Mouse (Mus musculus) neural tube, embryonic 10.5 days (tissue): ENCODE results near the gene Kdm1a.

Experiments
- DNase-seq: peaks from one replicate; pipeline ENCODE4 v3.0.0-alpha.2; 2017; ENCODE audit warnings: low spot score; ENCODE audit errors: extremely low spot score

Kdm1a gene

DNA sequence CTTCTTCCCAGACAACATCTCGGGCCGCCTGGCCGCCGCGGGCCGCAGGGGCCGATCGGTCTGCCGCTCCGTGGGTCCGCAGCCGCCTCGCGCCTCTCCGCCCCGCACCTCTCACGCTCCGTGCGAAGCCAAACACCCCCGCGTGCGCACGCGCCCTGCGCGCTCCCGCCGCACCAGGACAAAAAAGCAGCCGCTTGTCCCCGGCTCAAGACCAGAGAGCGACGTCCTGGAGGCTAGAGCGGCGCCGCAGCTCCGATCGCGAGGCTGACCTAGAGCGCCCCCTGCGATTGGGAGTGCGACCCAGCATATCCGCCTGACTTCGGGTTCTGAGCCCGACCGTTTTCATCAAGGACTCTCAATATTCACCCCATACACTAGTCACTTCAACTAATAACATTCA is at the start of gene Kdm1a:
Kdm1a (minus strand) TSS at position 156 of the 400 bp plus-strand sequence.
- peak; percentile 98 for DNase-seq

DNA sequence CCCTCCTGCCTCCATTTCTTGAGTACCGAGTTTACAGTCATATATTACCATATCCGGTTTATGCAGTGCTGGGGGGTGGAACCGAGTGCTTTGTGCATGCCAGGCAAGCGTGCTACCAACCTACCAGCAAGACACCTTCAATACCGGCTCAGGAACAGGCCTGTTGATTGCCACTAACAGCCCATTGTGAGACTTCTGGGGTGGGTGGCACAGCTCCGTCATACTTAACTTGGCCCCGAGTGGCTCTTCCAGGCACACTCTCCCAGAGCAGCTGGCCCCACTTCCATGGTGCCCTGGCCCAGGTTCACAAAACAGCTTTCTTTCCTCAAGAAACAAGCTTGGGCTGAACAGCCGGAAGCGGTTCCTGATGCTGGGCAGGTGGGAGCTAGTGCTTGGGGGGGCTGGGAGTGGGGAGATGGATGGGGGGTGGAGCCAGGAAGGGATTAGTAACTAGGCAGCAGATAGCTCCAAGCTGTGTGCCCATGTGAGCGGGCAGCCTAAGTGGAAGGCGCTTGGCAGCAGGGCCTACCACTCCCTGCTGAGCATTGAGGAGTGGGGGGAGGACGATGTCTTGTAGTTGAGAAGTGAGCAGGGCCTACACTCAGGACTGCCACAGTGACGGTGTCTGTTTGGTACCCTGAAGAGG is 49.5 kb upstream of the Kdm1a start:
- no peak for DNase-seq

DNA sequence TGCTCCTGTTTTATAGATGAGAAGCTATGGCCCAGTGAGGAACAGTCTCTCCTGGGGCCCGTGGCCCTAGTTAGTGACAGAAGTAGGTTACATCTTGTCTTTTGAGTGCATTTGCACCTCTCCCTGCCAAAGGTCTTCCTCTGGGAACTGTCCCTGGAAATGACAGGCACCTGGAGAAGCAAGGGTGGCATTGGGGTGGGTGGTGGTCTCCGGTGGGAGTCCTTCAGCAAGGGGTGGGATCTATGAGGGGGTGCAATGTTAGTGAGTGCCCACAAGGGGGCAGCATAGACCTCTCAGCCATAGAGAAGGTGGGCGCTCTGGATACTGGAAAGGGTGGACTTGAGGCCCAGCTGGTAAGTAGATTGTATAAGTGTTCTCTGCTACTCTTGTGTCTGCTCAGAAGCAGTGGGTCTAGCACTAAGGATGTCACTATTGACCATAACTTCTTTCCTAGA is 48.9 kb upstream of the Kdm1a start:
- DNase-seq: peak; percentile 52

DNA sequence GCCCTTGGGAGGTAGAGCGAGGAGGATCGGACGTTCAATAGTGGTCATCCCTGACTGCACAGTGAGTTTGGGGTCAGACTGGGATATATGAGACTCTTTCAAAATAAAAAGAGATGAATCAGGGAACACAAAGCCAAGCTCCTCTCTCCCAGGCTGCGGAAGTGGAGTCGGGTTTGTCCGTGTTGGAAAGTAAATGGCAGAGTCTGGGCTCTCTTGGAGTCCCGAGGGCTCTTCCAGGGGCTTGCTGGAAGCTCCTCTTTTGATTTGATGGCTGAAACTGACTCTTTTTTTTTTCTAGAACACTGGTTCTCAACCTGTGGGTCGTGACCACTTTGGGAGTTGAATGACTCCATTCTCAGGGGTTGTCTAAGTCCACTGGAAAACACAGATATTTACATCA is 47.7 kb upstream of the Kdm1a start:
- DNase-seq: no peak

DNA sequence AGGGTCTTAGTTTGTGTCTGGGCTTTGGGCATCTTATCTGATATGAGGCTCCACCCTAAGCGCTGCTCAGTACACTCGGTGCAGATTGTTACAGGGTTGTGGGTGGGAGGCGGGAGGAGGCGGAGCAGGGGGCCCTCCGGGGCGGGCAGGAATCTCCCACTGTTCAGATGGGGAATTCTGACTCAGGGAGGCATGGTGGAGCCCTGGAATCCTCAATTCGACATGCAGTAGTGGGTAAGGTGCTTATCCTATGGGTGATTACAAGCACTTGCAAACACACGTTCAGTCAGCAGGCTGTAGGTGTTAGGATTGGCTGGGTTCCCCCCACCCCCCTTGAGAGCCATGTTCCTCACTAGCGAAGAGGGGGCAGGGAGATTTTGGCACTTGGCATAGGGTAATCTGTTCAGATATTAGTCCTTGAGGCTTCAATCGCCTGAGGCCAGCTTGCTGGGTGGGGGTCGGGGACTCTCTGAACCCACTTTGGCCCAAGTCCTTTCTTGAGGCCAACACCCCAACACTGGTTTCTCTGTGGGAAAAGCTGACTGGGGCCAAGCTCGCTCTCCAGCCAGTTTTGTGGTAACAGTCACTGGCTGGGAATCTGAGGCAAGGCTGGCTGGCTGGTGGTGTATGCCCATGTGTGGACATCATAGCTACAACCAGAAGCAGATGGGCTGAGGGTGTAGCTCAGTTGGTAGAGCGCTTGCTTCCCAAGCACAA is 47.1 kb upstream of the Kdm1a start:
- DNase-seq: peak; percentile 20

DNA sequence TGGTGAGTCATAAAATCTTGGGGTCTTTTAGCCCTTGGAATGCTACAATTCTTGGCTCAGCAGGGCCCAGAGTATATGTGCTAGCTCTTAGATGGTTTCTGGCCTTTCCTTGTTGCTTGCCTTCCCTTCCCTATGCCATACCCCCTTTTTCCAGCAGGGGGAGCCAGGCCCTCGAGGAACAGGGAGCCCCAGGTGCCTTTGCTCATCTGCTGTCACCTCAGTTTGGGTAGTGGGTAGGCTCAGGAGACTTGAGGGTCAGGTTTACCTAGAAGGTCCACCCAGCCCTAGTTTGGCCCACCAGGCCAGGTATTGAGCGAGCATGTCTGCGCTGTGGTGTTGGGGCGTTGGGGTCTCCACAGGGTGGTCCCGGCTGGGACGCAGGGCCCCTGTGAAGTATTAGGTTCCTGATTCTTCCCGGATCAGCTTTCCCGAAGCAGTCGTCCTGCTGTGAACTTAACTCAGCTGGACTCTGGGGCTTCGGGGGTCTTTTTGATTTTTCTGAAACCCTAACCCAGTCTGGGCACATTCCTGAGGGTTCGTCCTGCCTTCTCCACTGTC is 46.5 kb upstream of the Kdm1a start:
- DNase-seq: peak; percentile 89

DNA sequence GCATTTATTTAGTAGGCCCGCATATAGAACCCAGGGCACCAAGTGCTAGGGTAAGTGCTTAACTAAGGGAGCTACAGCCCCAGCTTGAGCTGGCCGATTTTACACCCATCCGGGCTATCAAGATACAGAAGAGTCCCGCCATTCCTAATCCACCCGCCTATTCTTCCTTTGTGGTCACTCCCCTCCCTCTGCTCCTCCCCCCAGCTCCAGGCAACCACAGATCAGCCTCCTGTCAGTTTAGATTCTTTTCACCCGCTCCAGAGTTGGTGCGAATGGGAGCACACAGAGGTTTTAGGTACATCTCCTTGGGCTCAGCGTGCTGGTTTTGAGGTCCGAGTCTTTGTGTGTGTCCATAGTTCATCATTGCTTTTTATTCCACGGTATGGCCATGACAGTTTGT is 36.4 kb upstream of the Kdm1a start:
- DNase-seq: peak; percentile 47

DNA sequence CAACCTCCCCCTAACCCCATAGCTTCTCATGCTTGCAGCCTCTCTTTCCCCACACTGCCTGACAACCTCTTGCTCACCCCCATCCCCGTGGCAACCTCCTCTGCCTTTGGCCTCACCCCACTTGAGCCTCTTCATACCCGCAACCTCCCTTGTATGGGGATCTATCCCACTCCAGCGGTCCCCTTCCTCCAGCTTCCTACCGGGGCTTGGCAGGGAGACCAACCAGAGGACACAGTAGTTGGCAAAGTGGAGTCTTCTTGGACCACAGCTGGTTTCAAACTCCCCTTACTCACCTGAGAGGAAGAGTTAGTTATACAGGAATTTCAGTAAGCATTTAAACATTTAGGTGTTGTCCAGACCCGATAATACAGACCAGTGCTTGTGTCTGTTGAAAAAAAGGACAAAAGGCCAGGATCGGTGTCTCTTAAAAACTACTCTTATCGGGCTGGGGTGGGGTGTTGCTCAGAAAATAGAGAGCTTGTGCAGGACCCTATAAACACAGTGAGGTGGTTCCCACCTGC is 35.8 kb upstream of the Kdm1a start:
- DNase-seq: peak; percentile 35

DNA sequence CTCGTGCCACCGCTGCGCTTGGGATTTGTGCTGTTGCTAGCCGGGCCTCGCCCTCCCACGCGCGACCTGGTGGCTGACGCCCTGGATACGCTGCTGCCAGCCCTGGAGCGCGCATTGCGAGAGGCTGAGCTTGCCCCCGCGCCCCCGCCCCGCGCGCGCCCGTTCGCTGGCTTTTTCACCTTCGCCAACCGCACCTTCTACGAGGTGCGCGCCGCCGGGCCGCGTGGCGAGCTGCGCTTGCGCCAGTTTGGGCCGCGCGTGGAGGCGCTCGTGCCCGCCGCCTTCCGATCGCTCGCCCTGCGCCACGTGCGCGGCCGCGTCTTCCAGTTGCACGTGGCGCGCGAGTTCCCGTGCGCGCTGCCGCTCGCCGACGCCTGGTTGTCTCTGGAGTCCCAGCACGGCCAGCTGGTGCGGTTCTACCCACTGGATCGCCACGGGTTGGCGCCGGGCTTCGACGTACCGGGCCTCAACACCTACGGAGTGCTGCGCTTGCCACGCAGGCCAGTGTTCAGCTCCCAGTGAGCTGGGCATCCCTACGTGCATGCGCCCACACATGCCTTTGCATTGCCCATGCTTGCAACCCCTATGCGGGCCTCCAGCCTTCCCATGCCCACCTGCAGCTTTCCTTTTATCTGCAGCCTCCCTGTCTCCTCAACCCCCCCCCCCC is 35.2 kb upstream of the Kdm1a start:
- DNase-seq: peak; percentile 44

DNA sequence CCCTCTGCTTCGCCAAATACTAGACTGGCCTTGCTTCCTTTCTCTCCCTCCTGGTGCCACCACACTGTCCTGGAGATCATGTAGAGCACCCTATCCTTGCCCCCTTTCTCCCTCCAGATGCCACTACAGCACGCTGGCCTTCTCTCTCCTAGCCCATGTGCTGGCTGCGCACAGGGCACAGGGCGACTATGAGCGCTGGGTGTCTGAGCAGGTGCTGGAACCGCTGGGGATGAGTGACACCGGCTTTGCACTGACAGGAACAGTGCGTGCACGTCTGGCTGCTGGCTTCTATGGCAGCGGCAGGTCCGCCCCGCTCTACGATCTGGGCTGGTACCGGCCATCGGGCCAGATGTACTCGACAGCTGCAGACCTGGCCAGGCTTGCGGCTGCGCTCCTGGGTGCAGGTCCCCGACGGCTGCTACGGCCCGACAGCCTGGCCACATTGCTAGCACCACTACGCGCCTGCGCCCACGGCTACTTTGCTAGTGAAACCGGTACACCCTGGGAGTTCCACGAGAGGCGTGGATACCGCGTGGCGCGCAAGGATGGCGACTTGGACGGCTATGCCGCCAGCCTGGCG is 34.5 kb upstream of the Kdm1a start:
- DNase-seq: peak; percentile 32

DNA sequence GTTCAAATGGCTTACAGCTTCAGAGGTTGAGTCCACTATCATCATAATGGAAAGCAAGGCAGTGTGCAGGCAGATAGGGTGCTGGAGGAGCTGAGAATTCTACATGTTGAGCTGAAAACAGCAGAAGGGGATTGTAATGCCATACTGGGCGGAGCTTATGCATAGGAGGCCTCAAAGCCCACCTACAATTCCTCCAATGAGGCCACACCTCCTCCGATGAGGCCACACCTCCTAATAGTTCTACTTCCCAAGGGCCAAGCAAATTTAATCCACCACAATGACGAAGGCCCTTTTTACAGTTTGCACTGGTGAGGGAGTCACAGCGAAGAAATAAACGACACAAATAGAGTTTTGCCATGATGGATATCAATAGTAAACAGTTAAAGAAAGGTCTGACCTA is 34.0 kb upstream of the Kdm1a start:
- no peak for DNase-seq

DNA sequence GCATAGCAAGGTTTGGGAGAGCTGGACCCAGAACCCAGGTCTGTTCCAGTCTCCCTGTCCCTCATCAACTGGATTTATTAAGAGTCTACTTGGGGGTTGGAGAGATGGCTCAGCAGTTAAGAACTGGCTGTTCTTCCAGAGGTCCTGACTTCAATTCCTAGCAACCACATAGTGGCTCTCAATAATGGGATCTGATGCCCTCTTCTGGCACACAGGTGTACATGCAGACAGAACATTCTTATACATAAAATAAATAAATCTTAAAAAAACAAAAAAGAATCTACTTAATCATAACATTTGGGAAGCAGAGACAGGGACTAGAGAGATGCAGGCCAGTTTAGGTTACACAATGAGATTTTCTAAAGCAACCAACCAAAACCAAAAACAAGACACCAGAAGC is 33.5 kb upstream of the Kdm1a start:
- no peak for DNase-seq

DNA sequence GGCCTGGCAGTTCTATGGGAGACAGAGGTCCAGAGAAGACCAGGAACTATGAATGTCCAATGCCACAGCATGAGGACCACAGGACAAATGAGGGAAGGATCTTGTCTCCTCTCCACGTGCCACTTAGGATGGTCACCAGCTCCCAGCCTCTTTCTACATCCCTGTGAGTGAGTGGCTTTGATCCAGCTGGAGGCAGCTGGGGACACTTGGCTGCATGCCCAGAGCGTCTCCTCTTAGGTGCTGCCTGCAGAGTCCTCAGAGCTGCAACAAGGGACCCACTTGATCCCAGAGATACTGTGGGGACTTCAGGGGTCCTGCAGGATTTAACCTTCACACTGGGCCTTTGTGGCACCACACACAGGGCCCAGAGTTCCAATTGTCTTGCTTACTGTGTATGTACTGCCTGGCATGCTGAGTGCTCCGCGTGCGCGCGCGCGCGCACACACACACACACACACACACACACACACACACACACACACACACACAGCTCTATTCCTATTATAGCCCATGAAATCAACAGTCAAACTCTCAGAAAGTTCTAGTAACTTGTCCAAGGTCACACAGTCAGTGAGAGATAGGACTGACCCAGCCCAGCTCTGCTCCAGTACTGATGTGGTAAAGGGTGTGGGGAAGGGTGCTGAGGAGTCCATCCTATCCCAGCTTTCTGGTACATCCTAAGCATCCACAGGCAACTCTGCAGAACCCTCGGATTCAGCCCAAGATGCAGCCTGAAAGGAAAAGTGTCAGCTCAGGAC is 28.9 kb upstream of the Kdm1a start:
- DNase-seq: no peak

DNA sequence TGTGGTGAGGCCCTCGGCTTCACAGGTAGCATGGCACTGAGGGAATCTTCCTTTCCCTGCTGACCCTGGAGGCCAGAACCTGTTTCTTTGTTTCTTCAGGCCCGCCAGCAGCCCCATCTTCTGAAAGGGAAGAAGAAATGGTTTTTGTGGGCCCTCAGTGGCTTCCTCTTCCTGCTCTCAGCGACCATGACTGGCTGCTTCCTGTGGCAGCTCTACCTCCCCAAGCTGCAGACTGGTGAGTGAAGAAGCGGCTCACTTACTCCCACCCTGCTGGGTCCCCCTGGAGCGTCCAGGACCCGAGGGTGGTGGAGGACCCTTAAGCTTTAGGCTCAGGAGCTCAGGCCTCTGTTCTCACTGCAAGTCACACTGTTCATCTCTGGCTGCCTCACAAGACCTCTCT is 24.1 kb upstream of the Kdm1a start:
- DNase-seq: no peak

DNA sequence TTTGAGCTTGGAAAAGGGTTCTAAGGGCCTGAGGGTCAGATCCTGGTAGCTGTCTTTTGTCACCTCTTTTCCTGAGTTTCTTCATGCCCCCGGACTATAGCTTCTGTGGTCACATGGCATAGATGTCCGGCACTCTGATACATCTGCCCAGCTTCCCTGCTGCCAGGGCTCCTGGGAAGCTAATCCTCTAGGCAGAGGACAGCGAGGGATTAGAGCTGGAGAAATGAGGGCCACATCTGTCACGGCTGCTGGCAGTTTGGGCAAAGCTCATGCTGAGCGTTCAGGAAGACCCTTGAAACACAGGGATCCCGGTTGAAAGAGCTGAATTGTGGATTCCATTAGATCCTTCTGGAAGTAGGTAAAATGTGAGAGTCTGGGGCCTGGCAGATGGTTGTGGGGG is 19.9 kb upstream of the Kdm1a start, which contains the start of gene Lactbl1:
Lactbl1 (plus strand) TSS at position 234 of the 400 bp plus-strand sequence.
- no peak for DNase-seq

DNA sequence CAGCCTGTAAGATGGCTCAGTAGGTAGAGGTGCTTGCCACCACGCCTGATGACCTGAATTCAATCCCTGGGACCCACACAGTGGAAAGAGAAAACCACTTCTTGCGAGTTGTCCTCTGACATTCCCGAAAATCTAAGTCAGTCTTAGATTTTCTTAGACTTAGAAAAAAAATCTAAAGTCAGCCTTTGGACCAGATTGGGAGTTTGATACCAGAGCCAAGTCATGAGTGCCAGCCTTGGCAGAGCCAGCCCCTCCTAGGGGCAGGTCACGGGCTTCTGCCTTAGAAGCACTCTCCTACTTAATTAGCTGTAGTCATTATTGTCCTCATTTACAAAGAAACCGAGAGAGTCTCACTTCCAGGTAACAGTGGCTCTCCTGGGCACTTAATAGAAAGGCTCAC is 19.4 kb upstream of the Kdm1a start:
- no peak for DNase-seq

DNA sequence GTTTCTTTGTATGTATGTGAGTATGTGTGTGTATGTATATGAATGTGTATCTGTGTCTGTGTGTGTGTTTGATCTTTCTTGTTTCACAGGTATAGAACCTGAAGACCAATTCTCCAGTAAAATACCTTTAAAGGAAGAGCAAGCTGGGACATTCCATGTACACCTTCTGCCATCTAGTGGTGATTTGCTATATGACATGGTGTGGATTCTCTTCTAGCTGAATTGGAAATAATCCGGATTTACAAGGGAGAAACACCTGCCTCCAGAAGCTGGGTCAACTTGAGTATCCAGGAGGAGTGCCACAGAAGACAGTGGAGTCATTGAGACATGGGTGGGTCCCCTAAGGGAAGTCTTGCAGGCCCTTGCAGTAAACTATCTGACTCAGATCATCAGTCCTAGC is 18.8 kb upstream of the Kdm1a start:
- DNase-seq: peak; percentile 23

DNA sequence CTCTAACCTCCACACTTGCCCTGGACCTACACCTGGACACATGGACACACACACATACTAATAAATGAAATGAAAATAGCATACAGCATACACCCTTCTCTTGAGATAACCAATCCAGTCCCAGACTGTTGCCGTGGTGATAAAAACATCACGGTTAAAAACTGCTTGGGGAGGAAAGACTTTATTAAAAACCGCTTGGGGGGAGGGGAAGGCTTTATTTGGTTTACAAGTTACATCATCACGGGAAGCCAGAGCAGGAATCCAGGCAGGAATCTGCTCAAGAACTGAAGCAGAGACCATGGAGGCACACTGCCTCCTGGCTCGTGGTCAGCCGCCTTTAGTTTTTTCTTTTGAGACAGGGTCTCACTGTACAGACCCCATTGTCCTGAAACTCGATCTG is 11.1 kb upstream of the Kdm1a start:
- DNase-seq: no peak

DNA sequence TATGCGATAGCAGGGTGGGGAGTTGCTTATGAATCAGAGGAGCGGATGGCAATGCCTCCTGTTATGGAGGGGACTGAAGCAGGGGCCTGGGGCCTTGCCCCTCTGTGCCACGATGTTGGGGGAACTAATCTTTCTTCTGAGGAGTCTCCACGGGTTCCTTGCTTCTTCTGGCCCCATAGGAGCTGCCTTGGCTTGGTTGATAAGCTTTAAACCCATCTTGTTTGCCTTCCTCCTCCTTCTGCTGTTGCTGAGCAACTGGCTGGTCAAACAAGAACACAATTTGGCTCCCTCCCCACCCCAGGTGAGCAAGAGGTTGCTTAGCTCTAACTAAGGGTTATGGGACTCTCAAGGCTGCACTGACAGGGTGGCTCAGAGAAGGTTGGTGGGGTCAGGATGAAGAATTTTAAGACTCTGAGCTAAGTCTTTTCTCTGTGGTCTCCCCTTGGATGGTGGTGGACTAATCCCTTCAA is 7.9 kb upstream of the Kdm1a start, which contains the start of gene Tex46:
Tex46 (plus strand) TSS at position 51 of the 470 bp plus-strand sequence.
- no peak for DNase-seq

DNA sequence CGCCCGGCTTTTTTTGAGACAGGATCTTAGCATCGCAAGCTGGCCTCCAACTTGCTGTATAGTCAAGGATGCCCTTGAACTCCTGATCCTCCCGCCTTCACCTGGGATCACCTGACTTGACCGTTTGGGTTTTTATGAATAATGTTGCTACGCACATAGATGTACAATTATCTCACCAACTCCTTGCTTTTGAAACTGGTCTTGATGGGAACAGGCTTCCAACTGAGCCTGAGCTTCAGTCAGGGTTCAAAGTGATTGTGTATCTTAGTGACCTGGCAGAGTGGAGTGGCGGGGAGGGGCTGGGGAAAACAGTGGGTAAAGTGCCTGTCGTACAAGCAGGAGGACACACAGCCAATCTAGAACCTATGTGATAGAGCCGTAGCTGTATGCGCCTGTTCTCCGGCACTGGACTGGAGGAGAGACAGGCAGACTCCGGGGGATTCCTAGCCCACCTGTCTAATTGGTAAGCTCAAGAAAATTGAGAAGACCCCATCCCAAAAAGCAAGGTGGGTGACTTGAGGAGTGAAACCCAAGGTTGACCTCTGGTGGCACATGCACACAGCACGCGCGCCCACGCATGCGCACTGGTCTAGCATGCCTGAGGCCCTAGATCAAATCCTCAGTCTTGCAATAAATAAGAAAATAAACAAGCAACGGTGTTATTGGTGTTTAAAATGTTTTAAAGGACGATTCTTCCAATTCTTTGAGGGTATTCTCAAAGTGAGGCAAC is 3.4 kb upstream of the Kdm1a start:
- no peak for DNase-seq
